Mouse (Mus musculus): ENCODE measurements around the gene Clec2g. TPM values are rescaled to one million over a fixed set of nuclear protein-coding genes. Genes with fewer than 3 reads are reported as not detected.

The Clec2g gene
- polyA plus RNA-seq (2014; fragmentation: Illumina TruSeq; extraction: RNeasy Lipid Tissue Mini Kit (QIAGEN cat#74804); ENCODE audit: low read depth, low replicate concordance), result not detected

DNA sequence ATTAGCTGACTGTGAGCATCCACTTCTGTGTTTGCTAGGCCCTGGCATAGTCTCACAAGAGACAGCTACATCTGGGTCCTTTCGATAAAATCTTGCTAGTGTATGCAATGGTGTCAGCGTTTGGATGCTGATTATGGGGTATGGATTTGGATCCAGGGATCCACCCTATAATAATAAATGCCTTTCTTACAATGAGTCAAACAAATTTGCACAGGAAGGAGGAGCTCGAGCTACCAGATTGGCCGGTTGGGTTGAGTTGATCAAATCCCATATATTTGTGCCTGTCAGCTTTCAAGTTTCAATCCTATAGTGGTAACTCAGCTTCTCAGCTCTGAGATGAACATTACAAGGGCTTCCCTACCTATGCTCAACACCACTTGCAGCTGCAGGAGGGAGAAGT lies at the start of gene Clec2g:
TSS of gene Clec2g (plus strand) at position 301 of the 400 bp plus-strand sequence.

GRCm38 (mm10) chr6:128887091-128887790 lies 46.9 kb upstream of the Clec2g start, which contains the start of gene Clec2i:
Clec2i (plus strand) TSS chr6:128887588.

DNA sequence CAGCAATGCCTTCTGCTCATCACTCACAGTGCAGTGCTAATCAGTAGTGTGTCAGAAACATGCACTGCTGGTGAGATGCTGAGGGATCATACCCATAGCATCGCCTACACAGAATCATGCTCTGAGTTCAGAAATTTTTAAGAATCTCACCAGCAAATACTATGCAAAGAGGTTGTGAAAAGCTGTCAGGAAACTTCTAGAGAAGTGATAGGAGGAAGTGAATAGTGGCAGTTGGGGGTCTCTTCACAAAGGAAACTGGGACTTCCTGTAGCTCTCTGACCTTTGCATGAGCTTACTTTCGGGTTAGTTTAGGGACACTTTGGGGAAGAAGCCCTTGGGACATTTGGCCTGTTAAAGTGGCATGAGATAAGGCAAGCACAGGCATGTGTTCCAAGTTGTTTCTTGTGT lies 43.2 kb upstream of the Clec2g start, which contains the start of gene BC035044:
TSS of gene BC035044 (minus strand) at position 179 of the 408 bp plus-strand sequence.

Other genes starting within 250 kb of the Clec2g start
- not detected for gene Klrb1, start 211.3 kb upstream of the Clec2g start, polyA plus RNA-seq (2014; fragmentation: Illumina TruSeq; extraction: RNeasy Lipid Tissue Mini Kit (QIAGEN cat#74804); ENCODE audit: low read depth, low replicate concordance)
- not detected for gene Klrb1c, start 145.2 kb upstream of the Clec2g start, polyA plus RNA-seq (2014; fragmentation: Illumina TruSeq; extraction: RNeasy Lipid Tissue Mini Kit (QIAGEN cat#74804); ENCODE audit: low read depth, low replicate concordance)
- not detected for gene Gm44511, start 108.1 kb upstream of the Clec2g start, polyA plus RNA-seq (2014; fragmentation: Illumina TruSeq; extraction: RNeasy Lipid Tissue Mini Kit (QIAGEN cat#74804); ENCODE audit: low read depth, low replicate concordance)
- 0.73 TPM for gene Klrb1b, start 108.0 kb upstream of the Clec2g start, polyA plus RNA-seq (2014; fragmentation: Illumina TruSeq; extraction: RNeasy Lipid Tissue Mini Kit (QIAGEN cat#74804); ENCODE audit: low read depth, low replicate concordance)
- gene Clec2i, start 46.8 kb upstream of the Clec2g start, polyA plus RNA-seq (2014; fragmentation: Illumina TruSeq; extraction: RNeasy Lipid Tissue Mini Kit (QIAGEN cat#74804); ENCODE audit: low read depth, low replicate concordance), result 1.2 TPM
- gene BC035044, start 43.3 kb upstream of the Clec2g start, polyA plus RNA-seq (2014; fragmentation: Illumina TruSeq; extraction: RNeasy Lipid Tissue Mini Kit (QIAGEN cat#74804); ENCODE audit: low read depth, low replicate concordance), result 0.28 TPM
- 1.3 TPM for gene Klrb1f, start 111.5 kb downstream of the Clec2g start, polyA plus RNA-seq (2014; fragmentation: Illumina TruSeq; extraction: RNeasy Lipid Tissue Mini Kit (QIAGEN cat#74804); ENCODE audit: low read depth, low replicate concordance)
- gene Clec2e, start 166.5 kb downstream of the Clec2g start, polyA plus RNA-seq (2014; fragmentation: Illumina TruSeq; extraction: RNeasy Lipid Tissue Mini Kit (QIAGEN cat#74804); ENCODE audit: low read depth, low replicate concordance), result 0.53 TPM
- 156 TPM for gene Clec2d, start 246.2 kb downstream of the Clec2g start, polyA plus RNA-seq (2014; fragmentation: Illumina TruSeq; extraction: RNeasy Lipid Tissue Mini Kit (QIAGEN cat#74804); ENCODE audit: low read depth, low replicate concordance)

All from kidney, adult 10 weeks (tissue).